Mouse (Mus musculus) mesoderm, embryonic 11.5 days (tissue): ENCODE measurements around the gene Hes7.
A peak's percentile ranks its signal among the peaks of the same experiment; 100 is the strongest.

Source experiments
- DNase-seq: peaks from one replicate; pipeline ENCODE4 v3.0.0-alpha.2; 2012; ENCODE audit warnings: low read depth, low spot score

Gene Hes7

DNA sequence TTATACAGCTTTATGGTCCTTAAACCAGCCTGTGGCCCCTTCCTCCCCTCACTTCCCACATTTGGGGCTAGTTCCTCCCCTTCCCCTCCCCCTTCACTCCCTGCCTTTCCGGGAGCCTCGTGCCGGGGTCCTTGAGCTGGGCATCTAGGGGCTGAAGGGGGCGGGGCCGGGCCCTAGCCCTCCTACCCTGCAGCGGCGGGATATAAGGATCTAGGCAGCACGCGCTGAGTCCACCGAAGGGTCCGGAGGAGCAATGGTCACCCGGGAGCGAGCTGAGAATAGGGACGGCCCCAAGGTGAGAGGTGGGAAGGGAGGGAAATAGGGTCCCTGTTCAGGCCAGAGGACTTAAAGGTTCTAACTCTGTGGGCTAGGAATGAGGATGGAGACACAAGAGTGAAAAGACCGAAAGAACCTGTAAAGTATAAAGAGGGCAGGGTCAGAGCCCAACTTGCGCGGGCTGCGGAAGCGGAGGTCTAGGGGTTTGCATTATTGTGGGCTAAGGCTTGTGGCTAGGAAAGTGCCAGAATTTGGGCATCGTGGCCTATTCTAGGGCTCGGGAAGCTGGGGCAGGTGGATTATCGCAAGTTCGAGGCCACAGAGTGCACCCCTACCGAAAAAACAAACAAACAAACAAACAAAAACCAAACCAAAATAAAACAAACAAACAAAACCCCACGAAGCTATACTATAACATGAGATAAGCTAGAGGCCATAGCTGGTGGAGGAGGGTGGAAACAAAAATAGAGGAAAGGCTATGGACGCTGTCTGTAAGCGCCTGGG is at the start of gene Hes7:
Gene Hes7, plus strand, starts transcription at position 184 of the 780 bp plus-strand sequence.
- DNase-seq: peak; percentile 63

DNA sequence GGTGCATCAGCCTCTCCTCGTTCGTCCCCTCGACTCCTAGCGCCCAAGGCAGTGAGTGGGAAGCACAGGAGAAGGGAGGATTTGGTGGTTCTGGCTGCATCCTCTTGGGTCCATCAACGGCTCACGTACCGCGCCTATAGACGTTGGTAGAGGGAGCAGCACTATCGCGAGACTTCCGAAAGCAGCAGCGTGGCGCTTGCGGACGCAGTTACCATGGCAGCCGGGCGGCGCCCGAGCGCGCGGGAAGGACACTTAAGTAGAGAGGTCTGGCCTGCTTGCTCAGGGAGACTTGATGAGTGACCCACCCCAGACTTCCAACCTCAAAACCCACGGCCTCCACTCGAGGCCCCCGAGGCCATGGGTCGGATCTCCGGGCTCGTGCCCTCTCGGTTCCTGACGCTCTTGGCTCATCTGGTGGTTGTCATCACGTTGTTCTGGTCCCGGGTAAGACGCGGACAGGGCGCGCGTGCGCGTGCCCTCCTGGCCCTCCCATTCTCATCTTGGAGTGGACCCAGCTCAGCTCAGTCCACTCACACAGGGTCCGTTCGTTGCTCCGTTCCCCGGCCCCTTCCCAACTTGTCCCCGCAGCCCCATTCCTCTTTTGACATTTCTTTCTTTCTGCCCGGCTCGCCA is 49.5 kb upstream of the Hes7 start, which contains the start of gene Tmem107:
Gene Tmem107, plus strand, starts transcription at position 217 of the 633 bp plus-strand sequence.
- peak; percentile 97 for DNase-seq

DNA sequence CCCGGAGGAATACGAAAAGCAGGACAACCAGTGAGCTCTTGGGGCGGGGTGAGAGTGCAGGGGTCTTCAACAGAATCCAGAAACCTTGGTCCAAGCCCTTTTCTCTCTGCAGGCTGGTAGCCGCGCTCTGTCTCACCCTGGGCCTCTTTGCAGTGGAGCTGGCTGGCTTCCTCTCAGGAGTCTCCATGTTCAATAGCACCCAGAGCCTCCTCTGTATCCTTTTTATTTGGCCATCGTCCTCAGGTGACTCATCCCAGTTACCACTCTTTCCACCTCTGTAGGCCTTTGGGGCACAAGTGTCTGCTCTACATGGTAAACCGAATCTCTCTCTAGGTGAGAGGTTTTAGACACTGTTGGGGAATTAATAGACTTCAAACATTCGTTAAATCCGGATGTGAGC is 48.9 kb upstream of the Hes7 start:
- DNase-seq: no peak

DNA sequence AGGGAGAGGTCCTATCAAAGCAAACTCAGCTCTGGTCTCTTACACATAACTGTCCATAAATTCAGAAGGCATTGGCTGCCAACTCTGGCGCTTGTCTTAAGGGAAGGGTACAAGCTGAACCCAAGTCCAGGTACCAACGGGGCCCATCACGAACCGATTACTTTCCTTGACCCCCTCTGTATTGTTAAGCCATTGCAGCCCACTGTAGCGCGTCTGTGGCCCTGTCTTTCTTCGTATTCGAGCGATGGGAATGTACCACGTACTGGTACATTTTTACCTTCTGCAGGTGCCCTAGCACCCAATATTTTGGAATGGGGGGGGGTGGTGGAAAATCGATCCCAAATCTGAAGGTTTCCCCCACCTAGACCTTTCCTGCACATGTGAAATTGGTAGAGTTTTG is 48.0 kb upstream of the Hes7 start:
- no peak for DNase-seq

DNA sequence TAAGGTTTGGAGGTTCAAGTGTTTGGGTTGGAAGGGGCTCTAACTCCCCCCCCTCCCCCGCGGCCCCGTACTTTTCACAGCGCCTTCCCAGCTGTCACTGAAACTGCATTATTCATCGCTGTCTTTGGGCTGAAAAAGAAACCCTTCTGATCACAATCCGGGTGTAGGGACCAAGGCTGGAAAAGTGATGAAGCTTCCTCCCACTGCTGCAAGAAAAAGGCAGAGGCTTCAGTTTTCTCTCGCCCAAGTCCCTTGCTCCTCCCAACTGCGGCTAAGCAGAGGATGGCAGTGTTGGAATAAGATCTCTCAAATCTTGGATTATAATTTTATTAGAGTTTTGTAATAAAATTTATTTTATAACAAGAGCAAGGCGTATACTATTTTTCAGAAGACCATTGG is 47.5 kb upstream of the Hes7 start:
- DNase-seq: no peak

DNA sequence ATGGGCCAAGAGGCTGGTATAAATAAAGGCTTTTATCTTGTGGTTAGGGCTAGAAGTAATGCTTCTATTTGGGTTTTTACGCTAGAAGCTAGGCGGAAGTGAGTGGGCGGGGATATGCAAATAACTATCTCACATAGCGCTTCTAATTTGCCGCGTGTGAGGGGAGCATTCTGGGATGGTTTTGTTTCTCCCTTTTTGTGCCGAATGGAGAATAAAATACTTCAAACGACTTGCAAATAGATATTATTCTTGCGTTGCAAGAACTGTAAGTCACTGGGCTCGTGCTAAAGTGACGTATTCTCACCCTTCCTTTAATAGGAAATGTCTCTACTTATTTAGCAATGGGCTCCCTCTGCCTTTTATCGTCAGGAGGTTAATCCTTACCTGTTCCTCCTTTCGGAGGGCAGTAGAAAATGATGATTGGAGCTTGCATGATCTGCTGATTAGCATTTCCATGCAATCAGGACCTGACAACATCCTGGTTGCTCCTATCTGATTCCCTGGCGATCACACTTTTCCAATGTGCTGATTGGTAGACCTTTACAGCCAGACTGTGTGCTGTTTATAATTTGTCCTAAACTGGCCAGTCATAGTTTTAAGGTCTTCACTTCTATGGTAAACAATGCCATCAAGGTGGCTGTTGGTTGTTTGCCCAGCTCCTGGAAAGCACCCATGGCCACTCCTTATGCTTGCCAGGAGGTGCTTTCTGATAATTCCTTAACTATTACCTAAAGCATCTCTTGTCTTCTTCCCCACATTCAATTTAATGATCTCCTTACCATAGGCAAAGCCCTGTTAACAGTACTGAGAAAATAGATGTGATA is 46.9 kb upstream of the Hes7 start:
- DNase-seq: peak; percentile 94

DNA sequence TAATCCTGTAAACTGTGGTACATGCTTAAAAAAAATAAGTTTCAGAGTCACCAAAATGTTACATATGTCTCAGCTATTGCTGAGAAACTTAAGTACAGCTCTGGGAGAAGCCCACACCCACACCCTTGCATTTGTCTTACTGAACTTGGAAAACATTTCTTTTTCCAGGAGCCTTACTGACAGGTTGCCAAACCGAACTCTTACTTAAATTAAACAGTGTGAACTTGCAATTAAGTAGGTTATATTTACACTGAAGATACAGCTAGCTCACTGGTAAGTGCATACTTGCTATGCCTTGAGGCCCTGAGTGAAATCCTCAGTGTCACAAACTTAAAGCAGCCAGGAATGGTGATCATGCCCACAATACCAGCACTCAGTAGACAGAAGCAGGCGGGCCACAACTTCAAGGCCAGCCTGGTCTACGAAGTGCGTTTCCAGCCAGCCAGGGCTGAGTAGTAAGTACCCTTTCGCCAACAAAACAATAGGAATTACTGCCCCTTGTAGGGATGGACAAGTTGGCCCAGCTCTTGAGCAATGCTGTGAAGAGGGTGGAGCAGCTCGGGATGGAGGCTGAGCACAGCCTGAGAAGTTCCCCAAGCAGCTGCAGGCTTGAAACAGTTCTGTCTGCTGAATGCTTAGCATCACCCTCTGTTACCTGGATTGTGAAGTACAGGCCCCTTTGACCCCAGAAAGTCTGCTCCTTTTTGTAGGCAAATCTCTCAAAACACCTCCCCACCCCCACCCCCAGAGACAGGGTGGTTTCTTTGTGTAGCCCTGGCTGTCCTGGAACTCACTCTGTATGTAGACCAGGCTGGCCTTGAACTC is 46.0 kb upstream of the Hes7 start:
- DNase-seq: no peak

DNA sequence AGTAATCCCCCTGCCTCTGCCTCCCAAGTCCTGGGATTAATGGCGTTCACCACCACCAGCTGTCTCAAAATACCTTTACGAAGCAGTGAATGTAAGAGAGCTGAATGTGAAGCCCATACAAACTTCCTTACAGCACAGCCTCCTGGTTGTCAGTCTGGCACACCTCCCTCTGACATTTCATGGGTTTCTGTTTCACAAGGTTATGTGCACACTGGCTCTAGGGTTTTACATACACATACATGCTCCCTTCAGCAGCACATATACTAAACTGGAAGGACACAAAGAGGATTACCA is 45.5 kb upstream of the Hes7 start:
- no peak for DNase-seq

DNA sequence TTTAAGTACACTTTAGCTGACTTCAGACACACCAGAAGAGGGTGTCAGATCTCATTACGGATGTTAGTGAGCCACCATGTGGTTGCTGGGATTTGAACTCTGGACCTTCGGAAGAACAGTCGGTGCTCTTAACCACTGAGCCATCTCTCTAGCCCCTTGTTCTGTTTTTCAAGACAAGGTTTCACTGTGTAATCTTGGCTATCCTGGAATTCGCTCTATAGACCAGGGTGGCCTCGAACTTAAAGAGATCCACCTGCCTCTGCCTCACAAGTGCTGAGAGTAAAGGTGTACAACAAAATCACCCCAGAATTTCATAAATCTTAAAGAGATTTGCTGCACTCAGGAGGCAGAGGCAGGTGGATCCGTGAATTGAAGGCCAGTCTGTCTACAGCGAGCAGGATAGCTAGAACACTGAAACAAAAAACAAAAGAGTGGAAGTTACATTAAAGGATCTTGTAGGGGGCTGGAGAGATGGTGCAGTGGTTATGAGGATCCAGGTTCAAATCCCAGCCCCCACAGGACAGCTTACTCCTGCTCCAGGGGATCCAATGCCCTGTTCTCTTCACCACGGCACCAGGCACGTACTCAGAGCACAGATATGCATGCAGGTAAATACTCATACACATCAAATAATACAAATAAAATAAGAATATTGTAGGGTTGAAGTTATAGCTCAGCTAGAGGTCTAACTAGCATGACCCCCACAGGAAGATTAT is 44.3 kb upstream of the Hes7 start:
- no peak for DNase-seq

DNA sequence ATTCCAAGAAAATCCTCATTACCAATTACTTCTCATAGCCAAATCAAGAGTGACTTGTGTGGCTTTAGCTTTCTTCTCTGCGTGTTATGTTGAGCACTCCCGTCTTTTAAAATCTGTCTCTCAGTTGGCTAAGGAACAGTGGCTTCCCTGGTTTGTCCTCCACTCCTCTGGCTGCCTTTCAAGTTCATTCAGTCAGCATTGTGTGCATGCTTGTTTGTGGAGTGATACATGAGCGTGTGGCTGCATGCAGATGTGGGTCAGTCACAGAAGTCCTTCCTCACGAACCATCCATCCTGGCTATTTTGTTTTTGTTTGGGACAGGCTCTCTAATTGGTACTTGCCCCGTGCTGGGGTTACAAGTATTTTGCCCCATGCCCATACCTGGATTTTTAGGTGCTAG is 43.6 kb upstream of the Hes7 start:
- no peak for DNase-seq

DNA sequence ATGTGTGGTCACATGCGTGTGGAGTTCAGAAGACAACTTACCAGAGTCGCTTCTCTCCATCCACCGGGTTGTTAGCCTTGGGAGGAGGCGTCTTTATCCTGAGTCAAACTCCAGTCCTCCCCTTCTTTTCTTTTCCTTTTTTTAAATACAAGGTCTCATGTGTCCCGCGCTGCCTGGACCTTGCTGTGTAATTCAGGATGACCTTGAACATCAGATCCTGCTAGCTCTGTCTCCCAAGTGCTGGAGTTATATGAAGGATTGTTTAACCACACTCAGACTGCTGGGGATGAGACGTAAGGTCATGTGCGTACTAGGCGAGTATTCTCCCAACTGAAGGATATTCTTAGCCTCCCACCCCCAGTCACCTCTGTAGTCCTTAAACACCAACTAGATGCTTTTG is 42.9 kb upstream of the Hes7 start:
- DNase-seq: no peak

DNA sequence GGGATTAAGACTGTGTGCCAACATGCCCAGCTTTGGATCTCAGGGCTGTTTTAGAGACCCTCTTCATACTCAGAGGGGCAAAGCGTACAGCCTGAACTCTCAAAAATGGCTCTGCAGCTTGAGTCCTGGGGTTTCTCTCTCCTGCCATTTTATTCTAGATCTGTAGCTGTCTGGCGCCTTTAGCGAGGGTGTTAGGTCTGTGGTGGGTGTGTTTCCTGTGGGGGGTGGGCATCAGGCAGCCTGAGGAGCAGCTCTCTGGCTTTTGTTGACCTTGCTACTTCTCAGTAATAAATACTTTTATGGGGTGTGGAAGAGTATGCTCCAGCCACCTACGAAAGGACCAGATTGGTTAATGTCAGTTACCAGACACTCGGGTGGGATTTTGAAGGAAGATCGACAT is 42.2 kb upstream of the Hes7 start:
- DNase-seq: no peak

DNA sequence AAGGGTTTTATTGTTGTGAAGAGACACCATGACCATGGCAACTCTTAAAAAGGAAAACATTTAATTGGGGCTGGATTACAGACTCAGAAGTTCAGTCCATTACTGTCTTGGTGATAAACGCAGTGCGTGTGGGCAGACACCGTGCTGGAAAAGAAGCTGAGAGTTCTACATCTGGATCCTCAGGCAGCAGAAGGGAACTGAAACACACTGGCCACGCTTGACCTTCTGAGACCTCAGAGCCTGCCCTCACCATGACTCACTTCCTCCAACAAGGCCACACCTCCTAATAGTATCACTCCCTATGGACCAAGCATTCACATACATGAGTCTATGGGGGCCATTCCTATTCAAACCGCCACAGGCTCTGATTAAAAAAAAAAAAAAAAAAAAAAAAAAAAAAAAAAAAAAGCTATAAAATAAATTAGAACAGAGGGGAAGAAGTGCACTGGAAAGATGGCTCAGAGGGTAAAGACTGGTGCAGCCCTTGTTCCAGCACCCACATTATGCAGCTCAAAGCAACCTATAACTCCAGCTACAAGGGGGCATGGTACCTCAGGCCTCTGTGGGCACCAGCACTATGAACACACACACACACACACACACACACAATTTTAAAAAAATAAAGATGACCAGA is 41.3 kb upstream of the Hes7 start:
- DNase-seq: no peak

DNA sequence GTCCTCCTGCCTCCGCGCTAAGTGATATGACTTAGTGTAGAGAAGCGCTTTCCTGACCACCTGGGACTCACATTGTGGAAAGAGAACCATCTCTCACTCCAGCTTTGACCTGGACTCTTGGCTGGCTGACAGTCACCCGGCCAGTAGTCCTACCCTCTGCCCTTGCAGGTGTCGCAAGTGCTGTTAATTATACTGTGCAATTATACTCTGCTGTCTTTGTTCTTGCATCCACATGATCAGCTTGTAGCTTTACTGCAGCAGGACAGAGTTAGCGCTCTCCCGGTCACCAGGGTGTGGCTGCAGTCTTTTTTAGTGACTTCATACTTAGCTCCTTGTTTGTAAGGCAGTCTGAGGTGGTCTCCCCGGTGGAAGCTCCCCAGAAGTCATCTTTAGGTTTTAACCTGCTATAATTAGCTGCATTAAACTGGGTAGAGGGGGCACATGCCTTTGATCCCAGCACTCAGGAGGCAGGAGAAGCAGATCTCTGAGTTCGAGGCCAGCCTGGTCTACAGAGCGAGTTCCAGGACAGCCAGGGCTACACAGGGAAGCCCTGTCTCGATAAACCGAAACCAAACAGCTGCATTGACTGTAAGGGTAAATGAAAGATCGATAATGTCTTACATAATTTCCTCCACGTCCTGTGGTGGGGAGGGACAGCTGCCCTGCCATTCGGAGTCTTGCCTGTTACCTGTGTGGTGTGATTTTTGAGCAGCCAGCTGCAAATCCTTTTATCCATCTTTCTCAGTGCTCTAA is 39.9 kb upstream of the Hes7 start:
- DNase-seq: no peak

DNA sequence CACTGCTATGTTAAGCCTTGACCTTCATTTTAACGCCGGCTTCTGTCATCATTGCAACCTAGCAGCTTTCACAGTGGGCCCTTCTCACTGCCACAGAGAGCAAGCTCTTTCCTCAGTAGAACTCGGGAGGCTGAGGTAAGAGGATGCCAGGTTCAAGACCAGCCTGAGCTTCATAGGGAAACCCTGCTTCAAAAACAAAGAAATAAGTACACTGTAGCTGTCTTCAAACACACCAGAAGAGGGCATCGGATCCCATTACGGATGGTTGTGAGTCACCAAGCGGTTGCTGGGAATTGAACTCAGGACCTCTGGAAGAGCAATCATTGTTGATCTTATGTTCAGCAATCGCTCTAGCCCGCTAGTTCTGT is 39.4 kb upstream of the Hes7 start:
- no peak for DNase-seq

DNA sequence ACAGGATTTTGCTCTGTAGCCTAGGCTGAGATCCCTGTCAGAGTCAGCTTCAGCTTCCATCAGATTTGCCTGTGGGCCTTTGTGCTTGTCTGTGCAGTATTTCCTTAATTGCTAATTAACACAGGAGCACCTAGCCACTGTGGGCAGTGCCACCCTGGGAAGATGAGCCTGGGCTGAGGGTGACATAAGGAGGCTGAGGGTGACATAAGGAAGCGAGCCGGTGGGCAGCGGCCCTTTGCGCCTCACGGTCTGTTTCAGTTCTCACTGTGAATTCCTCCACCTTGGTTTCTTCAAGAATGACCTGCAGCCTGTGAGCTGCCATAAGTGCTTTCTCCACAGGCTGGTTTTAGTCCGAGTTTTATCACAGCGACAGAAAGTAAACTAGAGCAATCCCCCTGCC is 38.6 kb upstream of the Hes7 start:
- no peak for DNase-seq

DNA sequence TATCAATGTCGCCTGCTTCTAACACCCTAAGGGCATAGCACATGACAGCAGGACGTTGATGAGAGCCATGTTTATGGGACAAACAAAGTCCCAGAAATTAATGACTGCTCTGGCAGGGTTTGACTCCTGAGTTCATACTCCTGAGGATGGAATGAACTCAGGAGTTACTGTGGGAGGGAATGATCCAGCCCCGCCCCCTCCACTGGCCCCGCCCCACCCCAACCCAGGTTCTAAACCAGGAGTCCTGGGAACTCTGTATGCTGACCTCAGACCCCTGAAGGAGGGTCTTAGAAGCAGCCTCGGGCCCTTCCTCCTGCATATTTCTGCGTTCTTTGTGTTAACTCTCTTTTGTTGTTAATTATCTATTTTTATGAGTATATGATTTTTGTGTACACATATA is 34.6 kb upstream of the Hes7 start:
- no peak for DNase-seq

DNA sequence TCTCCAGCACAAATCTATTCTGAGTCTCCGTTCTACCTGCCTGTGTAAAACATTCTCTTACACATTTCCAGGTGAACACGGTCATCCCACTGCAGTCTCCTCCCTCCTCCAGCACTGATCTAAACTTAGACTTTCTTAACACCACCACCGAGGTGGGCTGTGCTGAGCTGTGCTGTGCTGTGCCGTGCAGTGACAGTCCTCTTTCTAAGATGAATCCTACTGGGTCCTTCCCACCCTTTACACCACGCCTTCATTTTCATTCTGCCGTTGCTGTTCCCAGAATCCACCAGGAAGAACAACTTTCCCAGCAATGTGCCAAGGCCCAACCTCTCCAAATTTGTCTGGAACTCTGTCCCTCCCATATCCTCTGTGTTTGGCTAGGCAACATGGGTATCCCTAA is 33.8 kb upstream of the Hes7 start:
- DNase-seq: no peak

DNA sequence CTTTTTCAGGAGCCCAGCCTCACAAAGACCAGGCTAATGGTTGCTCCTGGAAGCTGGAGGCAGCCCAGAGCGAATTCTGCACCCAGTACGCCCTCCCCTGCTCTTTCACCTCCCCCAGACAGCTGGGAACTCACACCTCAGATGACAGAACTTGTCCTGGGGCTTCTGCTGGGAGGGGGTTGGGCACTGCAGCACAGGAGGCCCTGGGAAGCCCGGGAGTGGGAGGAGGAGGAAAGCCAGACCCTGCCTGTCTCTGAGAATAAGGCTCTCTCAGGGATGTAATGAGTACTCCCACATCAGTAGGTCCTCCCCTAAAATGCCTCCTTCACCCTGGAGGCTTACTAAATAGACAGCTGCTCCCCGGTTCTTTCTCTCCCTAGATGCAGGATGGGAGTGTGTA is 33.1 kb upstream of the Hes7 start:
- no peak for DNase-seq

DNA sequence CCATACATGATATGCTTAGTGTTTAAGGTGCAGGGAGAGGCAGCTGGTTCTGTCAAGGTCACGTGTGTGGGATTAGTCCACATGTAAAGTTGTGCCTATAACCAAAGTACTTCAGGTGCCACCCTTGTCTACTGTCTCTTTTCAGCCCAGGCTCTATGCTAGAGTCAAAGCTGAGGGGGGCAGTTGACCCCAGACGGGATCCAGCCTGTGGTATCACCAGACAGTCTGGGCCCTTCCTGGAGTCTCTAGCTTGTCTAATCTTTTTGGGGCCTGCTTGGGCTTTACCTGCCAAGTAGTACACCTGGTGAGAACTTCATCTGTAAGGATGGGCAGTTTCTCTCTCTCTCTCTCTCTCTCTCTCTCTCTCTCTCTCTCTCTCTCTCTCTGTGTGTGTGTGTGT is 32.6 kb upstream of the Hes7 start:
- no peak for DNase-seq
